Mouse (Mus musculus) liver (tissue): ENCODE results near the gene Ccdc175.

ENCODE experiments used
- DNase-seq: peaks from one replicate; pipeline ENCODE4 v3.0.0-alpha.2; 2020; ENCODE audit warnings: mixed read lengths

Ccdc175 gene

GRCm38 (mm10) chr12:72096966-72097365 lies 87.9 kb downstream of the Ccdc175 start:
- DNase-seq: no peak

DNA sequence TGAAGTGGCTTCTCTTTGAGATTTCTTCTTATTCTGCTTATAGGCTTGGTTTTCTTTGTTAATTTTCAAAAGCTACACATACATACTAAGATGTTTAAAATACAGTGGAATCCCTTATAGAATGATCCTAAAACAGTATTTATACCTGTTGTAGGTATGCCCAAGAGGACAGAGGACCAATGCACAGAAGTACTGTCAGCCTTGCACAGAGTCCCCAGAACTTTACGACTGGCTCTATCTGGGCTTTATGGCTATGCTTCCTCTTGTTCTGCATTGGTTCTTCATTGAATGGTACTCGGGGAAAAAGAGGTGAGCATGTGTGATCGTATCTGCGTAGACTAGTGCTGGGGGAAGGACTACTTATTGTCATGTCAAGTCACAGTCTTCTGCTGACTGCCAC lies 95.0 kb downstream of the Ccdc175 start:
- no peak for DNase-seq

GRCm38 (mm10) chr12:72086166-72086825 lies 98.5 kb downstream of the Ccdc175 start:
- DNase-seq: no peak

GRCm38 (mm10) chr12:72085329-72086165 lies 99.3 kb downstream of the Ccdc175 start, which contains the start of the genes L3hypdh and Jkamp:
Gene L3hypdh, minus strand, starts transcription at chr12:72085439.
Gene Jkamp, plus strand, starts transcription at chr12:72085589.
- DNase-seq: peak; percentile 99

- no peak for DNase-seq
Measured at GRCm38 (mm10) chr12:72085024-72085328, 99.9 kb downstream of the Ccdc175 start.

GRCm38 (mm10) chr12:72084261-72085023 lies 100.4 kb downstream of the Ccdc175 start:
- DNase-seq: peak; percentile 55

DNA sequence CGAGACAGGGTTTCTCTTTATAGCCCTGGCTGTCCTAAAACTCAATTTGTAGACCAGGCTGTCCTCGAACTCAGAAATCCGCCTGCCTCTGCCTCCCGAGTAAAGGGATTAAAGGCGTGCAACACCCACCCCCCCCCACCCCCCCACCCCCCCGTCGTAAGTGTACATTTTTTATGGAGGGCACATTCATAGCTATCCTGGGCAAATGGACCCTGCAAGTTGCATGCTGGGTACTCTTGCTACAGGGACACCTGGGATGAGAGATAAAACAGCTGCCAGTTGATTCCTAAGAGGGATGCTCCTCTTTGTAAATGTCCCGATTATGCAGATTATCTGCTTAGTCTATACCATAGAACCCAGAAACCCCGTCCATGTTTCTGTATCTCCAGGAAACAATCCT lies 101.6 kb downstream of the Ccdc175 start:
- no peak for DNase-seq

- DNase-seq: peak; percentile 37
Measured at GRCm38 (mm10) chr12:72082370-72082769, 102.5 kb downstream of the Ccdc175 start.

DNA sequence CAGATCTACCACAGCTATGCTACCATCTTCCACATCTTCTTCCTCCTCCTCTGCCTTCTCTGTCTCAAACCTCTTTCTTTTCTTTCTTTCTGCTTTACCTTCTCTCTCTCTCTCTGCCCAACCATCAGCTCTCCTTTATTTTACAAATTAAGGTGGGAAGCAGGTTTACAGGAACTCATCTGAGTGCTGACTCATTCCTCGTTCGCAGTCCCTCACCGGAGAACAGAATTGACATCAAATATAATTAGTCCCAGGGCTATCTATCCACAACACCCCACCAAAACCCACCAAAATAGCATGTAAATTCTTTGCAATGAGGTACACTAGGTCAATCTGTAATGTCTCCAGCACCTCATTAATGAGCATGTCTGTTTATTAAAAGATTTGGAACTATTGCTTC lies 102.9 kb downstream of the Ccdc175 start:
- DNase-seq: no peak

GRCm38 (mm10) chr12:72078248-72078647 lies 106.6 kb downstream of the Ccdc175 start:
- DNase-seq: no peak

- peak; percentile 69 for DNase-seq
Measured at GRCm38 (mm10) chr12:72070327-72071269, 114.2 kb downstream of the Ccdc175 start, which contains the start of gene Gpr135. Gene Gpr135, minus strand, starts transcription at chr12:72071125.

DNA sequence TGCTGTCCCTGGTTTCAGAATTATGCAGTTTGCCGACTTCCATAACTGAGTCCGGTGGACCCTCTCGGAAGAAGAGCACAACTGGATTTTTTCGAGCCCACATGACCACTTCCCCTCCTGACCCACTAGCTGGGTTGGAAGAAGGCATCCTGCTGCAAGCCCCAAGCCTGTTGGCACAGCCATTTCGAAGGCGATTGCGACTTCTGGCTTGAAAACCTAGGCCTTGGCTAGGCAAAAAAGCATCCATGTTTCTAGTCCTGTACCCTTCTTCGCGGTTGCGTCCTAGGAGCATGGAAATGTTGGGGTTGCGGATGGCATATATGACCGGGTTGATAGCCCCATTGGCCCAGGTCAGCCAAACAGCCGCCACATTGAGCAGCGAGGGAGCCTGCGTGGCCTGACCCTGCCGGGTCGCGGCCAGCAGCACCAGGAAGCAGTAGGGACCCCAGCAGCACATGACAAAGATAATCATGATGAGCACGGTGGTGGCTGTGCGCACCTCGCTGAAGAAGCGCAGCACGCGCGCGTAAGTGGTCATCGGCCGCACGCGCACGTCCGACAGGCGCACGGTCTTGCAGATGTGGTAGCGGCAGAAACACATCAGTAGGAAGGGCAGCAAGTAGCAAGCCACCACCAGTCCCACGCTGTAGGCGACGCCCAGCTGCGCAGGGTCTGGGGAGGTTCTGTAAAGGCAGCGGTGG lies 115.1 kb downstream of the Ccdc175 start:
- DNase-seq: no peak

GRCm38 (mm10) chr12:72057780-72058179 lies 127.0 kb downstream of the Ccdc175 start:
- no peak for DNase-seq

DNA sequence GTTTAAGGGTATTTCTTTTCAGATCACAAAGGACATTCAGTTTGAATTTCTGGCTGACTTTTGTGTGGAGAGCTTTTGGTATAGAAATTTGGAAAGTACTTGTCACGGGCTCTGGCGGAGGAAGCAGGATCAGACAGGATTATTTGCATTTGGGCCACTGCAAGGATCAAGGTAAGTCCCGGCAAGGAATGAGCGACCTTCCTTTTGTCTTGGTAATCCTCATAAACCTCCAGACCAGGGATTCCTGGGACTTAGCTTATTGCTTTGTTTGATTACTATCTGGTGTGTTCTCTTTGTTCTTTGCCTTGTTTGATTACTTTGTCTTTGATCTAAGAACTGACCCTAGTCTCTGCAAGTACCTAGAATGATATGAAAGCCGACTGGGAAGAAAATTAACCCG lies 131.0 kb downstream of the Ccdc175 start:
- DNase-seq: no peak

DNA sequence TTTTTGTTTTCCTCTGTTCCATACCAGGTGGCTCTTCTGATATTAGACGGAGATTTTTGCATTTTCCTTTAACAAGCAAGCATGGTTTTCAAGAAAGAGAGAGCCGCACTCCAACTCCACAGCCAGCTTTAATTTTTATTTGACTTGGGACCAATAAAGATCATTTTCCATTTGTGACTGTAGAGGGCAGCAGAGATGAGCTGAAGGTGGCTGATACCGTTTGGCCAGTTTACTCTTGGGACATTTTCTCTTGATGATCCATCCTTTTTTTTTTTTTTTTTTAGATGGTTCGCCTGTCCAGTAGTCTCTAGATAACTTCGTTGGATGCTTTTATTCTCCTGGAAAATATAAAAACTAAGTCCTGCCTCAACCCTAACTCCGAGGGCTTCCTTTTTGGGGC lies 131.5 kb downstream of the Ccdc175 start:
- DNase-seq: no peak

DNA sequence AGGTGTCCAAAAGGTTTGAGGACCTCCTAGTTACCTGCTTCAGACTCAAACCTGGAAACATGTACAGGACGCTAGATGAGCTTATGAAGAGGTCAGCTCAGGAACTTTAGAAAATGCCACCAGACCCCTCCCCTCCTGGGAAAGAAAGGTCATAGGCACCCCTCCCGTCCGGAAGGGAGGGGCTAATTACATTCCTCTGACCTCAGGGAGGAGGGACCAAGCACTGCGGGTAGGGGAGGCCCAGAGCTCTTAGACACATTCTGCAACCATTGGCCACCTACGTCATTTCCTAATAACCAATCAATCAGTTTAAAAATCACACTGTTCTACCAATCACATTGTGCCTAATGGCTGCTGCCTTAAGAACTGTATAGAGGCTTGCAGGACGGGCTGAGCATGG lies 132.3 kb downstream of the Ccdc175 start:
- DNase-seq: no peak
